Mouse (Mus musculus) embryo, embryonic 11.5 days (tissue): Measurements from ENCODE around the gene Angpt4.

ENCODE experiments used
- DNase-seq: peaks from one replicate; pipeline ENCODE4 v3.0.0-alpha.2; 2012; ENCODE audit warnings: low read depth, low spot score

The Angpt4 gene

GRCm38 (mm10) chr2:151914120-151914519 lies 3.1 kb downstream of the Angpt4 start:
- no peak for DNase-seq

- DNase-seq = no peak
These were observed 4.1 kb downstream of the Angpt4 start for GRCm38 (mm10) chr2:151915111-151915510.

- DNase-seq = peak; percentile 32
These were observed 5.2 kb downstream of the Angpt4 start for GRCm38 (mm10) chr2:151916061-151916831.

- no peak for DNase-seq
These were observed 8.1 kb downstream of the Angpt4 start for GRCm38 (mm10) chr2:151919140-151919539.

- no peak for DNase-seq
These were observed 10.1 kb downstream of the Angpt4 start for GRCm38 (mm10) chr2:151921068-151921467.

- peak; percentile 37 for DNase-seq
These were observed 10.6 kb downstream of the Angpt4 start for GRCm38 (mm10) chr2:151921596-151921995.

- DNase-seq = no peak
These were observed 13.3 kb downstream of the Angpt4 start for GRCm38 (mm10) chr2:151924276-151924675.

GRCm38 (mm10) chr2:151925715-151926114 lies 14.7 kb downstream of the Angpt4 start:
- DNase-seq = no peak

GRCm38 (mm10) chr2:151927103-151927502 lies 16.1 kb downstream of the Angpt4 start:
- DNase-seq = no peak

- DNase-seq = peak; percentile 56
These were observed 19.5 kb downstream of the Angpt4 start for GRCm38 (mm10) chr2:151930389-151931074.

- DNase-seq = no peak
These were observed 26.9 kb downstream of the Angpt4 start for GRCm38 (mm10) chr2:151937893-151938292.

GRCm38 (mm10) chr2:151938780-151939200 lies 27.8 kb downstream of the Angpt4 start:
- DNase-seq = no peak

GRCm38 (mm10) chr2:151939651-151940420 lies 28.8 kb downstream of the Angpt4 start:
- DNase-seq = no peak

- no peak for DNase-seq
These were observed 30.3 kb downstream of the Angpt4 start for GRCm38 (mm10) chr2:151941269-151941668.

- DNase-seq = no peak
These were observed 33.1 kb downstream of the Angpt4 start for GRCm38 (mm10) chr2:151944106-151944505.

- no peak for DNase-seq
These were observed 36.6 kb downstream of the Angpt4 start for GRCm38 (mm10) chr2:151947617-151948016.

GRCm38 (mm10) chr2:151948311-151948710 lies 37.3 kb downstream of the Angpt4 start:
- DNase-seq = no peak

- DNase-seq = no peak
These were observed 38.2 kb downstream of the Angpt4 start for GRCm38 (mm10) chr2:151949082-151949774.

GRCm38 (mm10) chr2:151953665-151954064 lies 42.7 kb downstream of the Angpt4 start:
- DNase-seq = no peak

- DNase-seq = no peak
These were observed 45.6 kb downstream of the Angpt4 start for GRCm38 (mm10) chr2:151956500-151957137.

- DNase-seq = no peak
These were observed 48.3 kb downstream of the Angpt4 start for GRCm38 (mm10) chr2:151959274-151959673.
